Mouse (Mus musculus) limb, embryonic 12.5 days (tissue): ENCODE results near the gene Aox3. TPM values are rescaled to one million over a fixed set of nuclear protein-coding genes. Genes with fewer than 3 reads are reported as not detected.
A peak's percentile ranks its signal among the peaks of the same experiment; 100 is the strongest.

Experiments used
- ATAC-seq: fragments of 200-750 bp; cut with Nextera tagmentation; 2 replicates; pipeline ENCODE4 v1.8.0; 2017; ENCODE audit warnings: low read depth, moderate TSS enrichment; ENCODE audit not compliant: insufficient number of reproducible peaks, insufficient read depth, low FRiP score, low TSS enrichment
- H3K27ac ChIP-seq: fragments of 300-500 bp; sonication (generic); 2 replicates; pipeline ENCODE4 v1.5.1; 2016; ENCODE audit warnings: mild to moderate bottlenecking, moderate library complexity
- H3K27me3 ChIP-seq: fragments of 300-500 bp; sonication (generic); 2 replicates; pipeline ENCODE4 v1.6.1; 2016; ENCODE audit warnings: mild to moderate bottlenecking, moderate library complexity
- H3K36me3 ChIP-seq: fragments of 300-500 bp; sonication (generic); 2 replicates; pipeline ENCODE4 v1.6.1; 2016; ENCODE audit warnings: mild to moderate bottlenecking, moderate library complexity
- H3K4me1 ChIP-seq: fragments of 300-500 bp; sonication (generic); replicated peaks from 2 replicates; pipeline ENCODE4 v1.6.1; 2016
- H3K4me2 ChIP-seq: fragments of 300-500 bp; sonication (generic); 2 replicates; pipeline ENCODE4 v1.6.1; 2016; ENCODE audit warnings: mild to moderate bottlenecking, moderate library complexity
- H3K4me3 ChIP-seq: fragments of 300-500 bp; sonication (generic); replicated peaks from 2 replicates; pipeline ENCODE4 v1.5.1; 2016; ENCODE audit warnings: mild to moderate bottlenecking
- H3K9ac ChIP-seq: fragments of 300-500 bp; sonication (generic); replicated peaks from 2 replicates; pipeline ENCODE4 v1.6.1; 2016; ENCODE audit warnings: mild to moderate bottlenecking, moderate library complexity
- H3K9me3 ChIP-seq: fragments of 300-500 bp; sonication (generic); 2 replicates; pipeline ENCODE4 v1.6.1; 2016; ENCODE audit warnings: mild to moderate bottlenecking, moderate library complexity
- WGBS: fragments of 180-500 bp; shearing (Covaris S2); methylation state at CpG from one replicate; pipeline ENCODE4 v1.1.7; 2016; 5-methylcytosine and 5-hydroxymethylcytosine counted together
- polyA plus RNA-seq: library from polyadenylated mRNA; unstranded; fragments of >200 nt; fragmentation: Nextera tagmentation; extraction: Ambion mirVana; gene quantifications from 2 replicates; pipeline ENCODE4 v1.2.1, GENCODE M21; 2016

Aox3 gene
- polyA plus RNA-seq, 1 experiment from 2014 or later = 0.44 TPM

DNA sequence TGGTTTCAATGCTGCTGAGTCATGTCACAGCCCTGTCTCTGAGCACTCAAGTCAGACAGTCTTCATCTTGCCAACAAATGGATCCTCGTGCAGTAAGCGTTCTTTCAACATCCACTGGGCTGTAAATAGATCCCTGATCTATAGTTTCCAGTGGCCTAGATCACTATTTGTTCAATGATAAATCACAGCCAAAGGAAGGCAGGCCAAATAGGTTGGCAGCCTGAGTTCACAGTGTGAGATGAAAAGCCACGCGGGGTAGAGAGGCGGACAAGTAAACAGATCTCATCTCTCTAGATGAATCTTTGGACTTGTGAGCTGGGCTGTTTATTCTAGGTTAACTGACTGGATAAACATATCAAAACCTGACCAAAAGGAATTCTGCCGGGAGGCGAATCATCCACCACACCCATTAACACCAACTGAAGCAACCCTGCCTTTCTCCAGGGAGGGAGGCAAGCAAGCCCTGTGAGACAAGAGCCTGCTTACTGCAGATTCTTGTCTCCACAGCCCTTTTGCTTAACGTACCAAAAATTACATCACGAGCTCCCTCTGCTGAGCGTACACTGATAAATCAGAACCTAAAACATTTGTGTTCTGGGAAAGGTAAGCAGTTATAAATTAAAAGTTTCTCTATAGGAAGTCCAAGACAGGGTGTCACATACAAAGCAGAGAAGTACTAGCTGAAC, 31.6 kb downstream of the Aox3 start:
- WGBS = 73% methylated on average over 10 of the region's 10 CpGs
- no peaks in the 10 kb centered on the region for H3K4me1 ChIP-seq
- ATAC-seq = no peak
- H3K4me3 ChIP-seq = no peak overlapping the region
- no peaks in the 10 kb centered on the region for H3K36me3 ChIP-seq
- H3K9me3 ChIP-seq = 0 out of 2 replicates have a peak, but pooled peaks cover 1% of the 10 kb centered on the region
- H3K27ac ChIP-seq = no peak overlapping the region
- no peak overlapping the region for H3K4me2 ChIP-seq
- H3K27me3 ChIP-seq = no peaks in the 10 kb centered on the region
- H3K9ac ChIP-seq = no peak overlapping the region

DNA sequence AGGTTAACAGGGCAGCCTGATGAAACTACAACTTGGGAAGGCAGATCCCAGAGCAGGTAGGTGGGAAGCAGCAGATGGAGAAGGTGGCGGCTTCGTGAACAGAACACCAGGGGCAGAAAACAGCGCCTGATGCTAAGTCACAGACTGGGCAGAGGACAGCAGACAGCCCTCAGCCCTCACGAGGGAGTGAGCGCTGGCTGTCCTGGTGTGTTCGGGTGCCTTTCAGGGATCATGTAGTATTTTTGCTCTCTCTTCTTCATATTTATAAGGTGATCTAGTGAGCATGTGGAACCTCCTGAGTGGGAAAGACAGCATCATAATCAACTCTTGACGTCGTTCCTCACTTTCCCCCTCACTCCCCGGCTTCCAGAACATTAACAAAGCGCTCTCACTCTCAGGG, 33.1 kb downstream of the Aox3 start:
- Histone ChIP-seq H3K27ac (no peak overlapping the region), H3K4me3 (no peak overlapping the region), H3K27me3 (no peaks in the 10 kb centered on the region), H3K9me3 (no peaks in the 10 kb centered on the region), H3K36me3 (no peaks in the 10 kb centered on the region), H3K4me2 (no peak overlapping the region), H3K4me1 (no peaks in the 10 kb centered on the region), H3K9ac (no peak overlapping the region)
- 88% methylated on average over 10 of the region's 10 CpGs for WGBS
- ATAC-seq = no peak

DNA sequence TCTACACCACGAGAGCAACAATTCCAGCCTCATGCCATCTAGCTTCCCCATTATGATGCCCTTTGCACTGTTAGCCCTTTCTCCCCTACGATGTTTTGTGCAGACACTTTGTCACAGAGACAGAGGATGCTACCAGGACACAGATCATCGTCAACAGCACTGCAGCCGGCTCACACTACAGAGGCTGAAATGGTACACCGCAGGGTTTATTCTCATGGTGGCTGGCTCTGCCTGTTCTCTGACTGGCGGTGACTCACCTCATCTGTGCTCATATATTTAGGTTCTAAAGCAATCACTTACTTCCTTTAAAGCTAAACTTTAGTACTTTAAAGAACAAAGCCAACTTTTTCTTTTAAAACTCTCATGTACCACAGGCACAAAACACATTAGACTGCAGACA, 34.8 kb downstream of the Aox3 start:
- no peaks in the 10 kb centered on the region for H3K4me1 ChIP-seq
- no peak overlapping the region for H3K4me2 ChIP-seq
- ATAC-seq = no peak
- no peaks in the 10 kb centered on the region for H3K9me3 ChIP-seq
- no peak overlapping the region for H3K27ac ChIP-seq
- H3K27me3 ChIP-seq = no peaks in the 10 kb centered on the region
- WGBS = 69% methylated on average over 6 of the region's 6 CpGs
- no peak overlapping the region for H3K9ac ChIP-seq
- H3K4me3 ChIP-seq = no peak overlapping the region
- H3K36me3 ChIP-seq = no peaks in the 10 kb centered on the region

DNA sequence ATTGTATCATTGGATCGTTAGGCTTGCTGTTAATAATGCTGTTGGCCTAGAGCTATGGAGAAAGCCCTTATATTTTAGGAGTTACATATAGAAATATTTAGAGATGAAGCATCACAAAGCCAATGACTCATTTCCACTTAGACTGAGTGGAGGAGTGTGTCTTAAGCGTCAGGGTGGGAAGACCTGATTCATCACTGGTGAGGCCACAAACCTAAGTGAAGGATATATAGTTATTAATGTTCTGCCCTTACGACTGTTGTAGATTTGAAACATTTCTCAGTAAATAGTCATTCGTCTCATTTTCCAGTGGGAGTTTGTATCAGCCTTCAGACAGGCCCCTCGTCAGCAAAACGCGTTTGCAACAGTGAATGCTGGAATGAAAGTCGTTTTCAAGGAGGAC, 39.3 kb downstream of the Aox3 start:
- Histone ChIP-seq H3K4me2 (no peak overlapping the region), H3K36me3 (no peaks in the 10 kb centered on the region), H3K4me1 (no peaks in the 10 kb centered on the region), H3K4me3 (no peak overlapping the region), H3K27ac (no peak overlapping the region), H3K9me3 (no peaks in the 10 kb centered on the region), H3K9ac (no peak overlapping the region), H3K27me3 (no peaks in the 10 kb centered on the region)
- whole genome bisulfite sequencing = 82% methylated on average over 8 of the region's 8 CpGs
- no peak for ATAC-seq

DNA sequence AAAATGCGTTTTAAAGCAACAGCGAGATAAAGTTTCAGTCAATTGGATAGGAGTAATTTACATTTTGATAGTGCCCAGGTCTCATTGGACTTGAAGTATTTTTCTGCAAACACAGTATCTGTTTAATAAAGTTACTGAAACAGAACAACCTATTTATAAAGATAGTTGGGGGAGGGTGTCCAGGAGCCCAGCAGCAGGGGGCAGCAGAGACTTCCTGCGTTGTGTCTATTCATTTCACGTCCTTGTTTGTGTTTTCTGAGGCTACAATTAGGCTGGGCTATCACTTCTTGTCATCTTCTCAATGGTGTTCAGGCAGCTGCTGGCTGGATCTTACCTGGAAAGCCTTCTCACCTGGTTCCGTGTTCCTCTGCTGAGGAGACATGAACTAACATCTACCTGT, 43.8 kb downstream of the Aox3 start:
- no peak for ATAC-seq
- H3K9ac ChIP-seq = no peak overlapping the region
- H3K4me2 ChIP-seq = no peak overlapping the region
- no peaks in the 10 kb centered on the region for H3K9me3 ChIP-seq
- no peaks in the 10 kb centered on the region for H3K4me1 ChIP-seq
- no peaks in the 10 kb centered on the region for H3K36me3 ChIP-seq
- H3K27ac ChIP-seq = no peak overlapping the region
- WGBS = 53% methylated on average over 5 of the region's 5 CpGs
- H3K27me3 ChIP-seq = no peaks in the 10 kb centered on the region
- no peak overlapping the region for H3K4me3 ChIP-seq

DNA sequence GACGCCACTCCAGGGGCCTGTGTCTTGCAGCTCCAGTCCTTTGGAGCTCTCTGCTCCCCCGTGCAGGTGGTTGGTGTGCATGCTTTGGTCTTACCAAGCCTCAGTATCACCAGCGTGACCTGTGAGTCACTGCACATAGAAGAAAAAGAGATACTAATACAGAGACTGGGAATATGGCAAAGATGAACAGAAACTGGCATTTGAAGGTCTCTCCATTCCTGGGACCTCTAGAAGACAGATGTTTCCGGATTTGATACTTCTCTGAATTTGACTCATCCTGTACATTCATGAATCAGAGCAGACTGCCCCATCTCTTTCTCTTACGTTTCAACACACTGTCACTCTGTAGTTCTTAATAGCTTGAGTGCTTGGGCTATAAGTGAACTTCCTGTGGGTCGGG, 57.0 kb downstream of the Aox3 start:
- Histone ChIP-seq H3K27me3 (no peaks in the 10 kb centered on the region), H3K9ac (no peak overlapping the region), H3K36me3 (no peaks in the 10 kb centered on the region), H3K9me3 (no peaks in the 10 kb centered on the region), H3K4me1 (no peaks in the 10 kb centered on the region), H3K4me2 (no peak overlapping the region), H3K4me3 (no peak overlapping the region), H3K27ac (no peak overlapping the region)
- ATAC-seq = no peak
- WGBS = 72% methylated on average over 6 of the region's 6 CpGs

DNA sequence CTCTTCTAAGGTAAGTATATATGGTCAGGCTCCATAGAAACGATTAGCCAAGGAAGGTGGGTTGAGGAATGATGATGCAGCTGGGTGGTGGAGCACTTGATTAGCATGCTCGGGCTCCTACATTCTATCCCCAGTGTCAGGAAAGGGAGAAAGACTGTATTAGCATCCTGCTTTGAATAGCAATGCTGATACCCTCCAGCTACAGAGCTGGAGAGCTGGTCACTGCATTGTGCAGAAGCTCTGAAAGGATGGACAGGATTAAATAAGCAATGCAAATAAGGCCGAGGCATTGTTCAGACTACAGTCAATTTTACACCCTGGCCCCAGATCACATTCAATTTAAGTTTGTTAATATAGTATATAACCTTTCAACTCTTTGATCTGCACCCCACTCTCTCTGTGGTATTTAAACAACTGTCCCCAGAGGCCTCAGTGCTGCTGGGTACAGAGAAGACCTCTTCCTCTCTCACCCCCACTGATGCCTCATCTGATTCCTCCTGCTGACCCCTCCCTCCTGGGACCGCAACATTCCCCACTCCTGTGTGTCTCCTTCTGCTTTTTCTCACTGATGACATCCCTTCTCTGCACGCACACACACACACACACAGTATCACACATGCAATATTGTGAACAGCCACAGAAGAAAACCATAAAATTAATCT, 75.7 kb downstream of the Aox3 start:
- whole genome bisulfite sequencing = 70% methylated on average over 5 of the region's 5 CpGs
- ATAC-seq = no peak
- Histone ChIP-seq H3K4me2 (no peak overlapping the region), H3K36me3 (no peaks in the 10 kb centered on the region), H3K9me3 (no peaks in the 10 kb centered on the region), H3K27me3 (no peaks in the 10 kb centered on the region), H3K4me3 (no peak overlapping the region), H3K9ac (no peak overlapping the region), H3K27ac (no peak overlapping the region), H3K4me1 (no peaks in the 10 kb centered on the region)

DNA sequence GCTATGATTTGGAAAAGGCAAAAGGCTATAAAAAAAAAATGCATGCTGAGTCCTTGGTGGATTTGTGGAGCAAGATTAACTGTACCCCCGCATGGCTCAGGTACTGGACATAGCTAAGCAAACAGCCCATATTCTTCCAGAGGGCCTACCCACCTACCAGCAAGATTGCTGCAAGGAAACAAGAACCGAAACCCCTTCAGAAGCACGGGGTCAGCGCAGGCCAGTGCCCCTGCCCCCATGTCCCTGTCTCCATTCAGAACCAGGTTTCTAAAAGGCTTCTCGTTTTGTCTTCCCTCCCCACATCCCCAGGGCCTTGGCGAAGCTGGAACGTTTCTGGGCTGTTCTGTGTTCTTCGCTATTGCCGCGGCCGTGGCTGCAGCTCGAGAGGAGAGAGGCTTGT, 81.4 kb downstream of the Aox3 start:
- Histone ChIP-seq H3K9ac (no peak overlapping the region), H3K4me2 (no peak overlapping the region), H3K4me3 (no peak overlapping the region), H3K36me3 (no peaks in the 10 kb centered on the region), H3K27me3 (no peaks in the 10 kb centered on the region; the same call in 1 of the 2 replicates), H3K27ac (no peak overlapping the region), H3K9me3 (no peaks in the 10 kb centered on the region), H3K4me1 (no peaks in the 10 kb centered on the region)
- no peak for ATAC-seq
- WGBS = 80% methylated on average over 12 of the region's 12 CpGs

DNA sequence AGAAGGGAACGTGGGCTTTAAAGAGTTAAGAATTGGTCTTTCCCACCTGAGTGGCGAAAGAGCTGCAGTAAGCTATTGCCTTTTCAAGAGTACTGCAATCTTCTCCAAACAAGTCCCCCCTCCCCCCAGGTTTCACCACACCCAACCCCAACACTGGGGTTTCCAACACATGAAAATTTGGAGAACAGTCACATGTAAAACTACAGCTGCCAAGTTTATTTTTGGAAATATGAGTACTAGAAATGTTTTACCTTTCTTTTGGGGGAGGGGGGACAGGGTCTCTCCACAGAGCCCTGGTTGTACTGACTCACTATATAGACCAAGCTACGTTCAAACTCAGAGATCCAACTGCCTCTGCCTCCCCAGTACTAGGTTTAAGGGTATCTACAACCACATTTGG, 82.1 kb downstream of the Aox3 start:
- Histone ChIP-seq H3K27me3 (no peaks in the 10 kb centered on the region; the same call in 1 of the 2 replicates), H3K36me3 (no peaks in the 10 kb centered on the region), H3K9ac (no peak overlapping the region), H3K4me3 (no peak overlapping the region), H3K4me2 (peak overlapping the region; percentile 30), H3K4me1 (no peaks in the 10 kb centered on the region), H3K27ac (no peak overlapping the region), H3K9me3 (no peaks in the 10 kb centered on the region)
- ATAC-seq = no peak
- 72% methylated on average over 3 of the region's 3 CpGs for WGBS

DNA sequence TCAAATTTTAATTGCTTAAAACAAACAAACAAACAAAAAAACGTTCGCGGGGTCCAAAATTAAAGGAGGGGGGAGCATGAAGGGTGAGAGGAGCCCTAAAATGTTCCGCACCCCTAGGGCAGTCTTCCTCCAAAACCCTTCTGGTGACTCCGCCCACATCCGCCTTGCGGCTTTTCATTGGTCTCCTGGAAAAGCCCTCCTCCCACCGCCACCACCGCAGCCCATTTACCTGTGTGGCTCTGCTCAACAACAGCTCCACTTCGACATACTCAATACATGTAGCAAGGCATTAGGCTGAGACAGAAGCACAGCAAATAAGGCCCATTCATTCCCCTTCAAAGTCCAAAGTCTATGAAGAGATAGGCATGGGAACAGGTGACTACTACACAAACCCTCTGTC, 82.6 kb downstream of the Aox3 start:
- Histone ChIP-seq H3K4me1 (no peaks in the 10 kb centered on the region), H3K4me2 (peak overlapping the region; percentile 30), H3K9me3 (no peaks in the 10 kb centered on the region), H3K4me3 (no peak overlapping the region), H3K9ac (no peak overlapping the region), H3K36me3 (no peaks in the 10 kb centered on the region), H3K27me3 (no peaks in the 10 kb centered on the region; the same call in 1 of the 2 replicates), H3K27ac (no peak overlapping the region)
- 17% methylated on average over 10 of the region's 10 CpGs for WGBS
- ATAC-seq = no peak

DNA sequence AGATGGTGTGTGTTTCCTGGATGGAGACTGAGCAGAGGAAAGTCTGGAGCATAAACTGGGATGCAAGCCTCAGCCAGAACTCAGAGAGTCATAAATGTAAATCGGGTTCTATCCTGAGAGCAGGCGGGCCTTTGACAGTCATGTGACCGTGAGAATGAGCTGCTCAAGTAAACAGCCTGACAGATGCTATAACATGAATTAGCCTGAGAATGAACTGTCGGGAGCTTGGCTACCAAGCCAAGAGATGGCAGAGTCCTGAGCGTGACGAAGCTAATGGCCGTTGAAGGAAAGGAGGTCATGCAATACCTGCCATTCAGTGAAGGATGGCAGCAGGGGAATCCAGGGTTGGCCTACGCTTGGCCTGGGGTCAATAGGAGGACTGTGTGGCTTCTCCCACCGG, 84.1 kb downstream of the Aox3 start:
- Histone ChIP-seq H3K9ac (no peak overlapping the region), H3K36me3 (no peaks in the 10 kb centered on the region), H3K27me3 (no peaks in the 10 kb centered on the region; the same call in 1 of the 2 replicates), H3K4me1 (no peaks in the 10 kb centered on the region), H3K4me3 (no peak overlapping the region), H3K27ac (no peak overlapping the region), H3K4me2 (no peak overlapping the region), H3K9me3 (no peaks in the 10 kb centered on the region)
- WGBS = 44% methylated on average over 9 of the region's 9 CpGs
- no peak for ATAC-seq

DNA sequence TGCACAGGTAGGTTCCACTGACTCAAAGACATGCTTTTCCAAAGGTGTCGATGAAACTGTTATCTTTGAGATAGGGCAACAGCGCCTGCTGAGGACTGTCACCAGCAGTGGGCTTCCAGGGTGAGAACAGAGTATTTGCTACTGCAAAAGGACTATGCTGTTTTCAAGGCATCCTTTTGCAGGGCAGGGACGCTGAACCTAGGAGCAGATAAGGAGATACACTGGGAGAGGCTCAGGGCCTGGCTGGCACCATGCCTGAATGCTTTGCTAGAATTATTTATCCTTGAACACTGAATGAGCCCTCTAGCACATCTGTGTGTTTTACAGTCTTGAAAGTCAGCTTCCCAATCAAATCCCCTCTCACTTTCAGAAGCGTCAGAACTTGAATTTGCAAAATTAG, 85.5 kb downstream of the Aox3 start:
- Histone ChIP-seq H3K9me3 (no peaks in the 10 kb centered on the region), H3K4me1 (no peaks in the 10 kb centered on the region), H3K27ac (no peak overlapping the region), H3K4me3 (no peak overlapping the region), H3K4me2 (no peak overlapping the region), H3K9ac (no peak overlapping the region), H3K36me3 (no peaks in the 10 kb centered on the region), H3K27me3 (no peaks in the 10 kb centered on the region; the same call in 1 of the 2 replicates)
- ATAC-seq = no peak
- 78% methylated on average over 4 of the region's 4 CpGs for WGBS
